Mouse (Mus musculus) cerebellum, adult 8-10 months (tissue): Measurements from ENCODE around the gene Stk38.
"Not testable (repeated sequence)": the region's sequence is repeated elsewhere in the genome, so short reads cannot be mapped to it uniquely, and the experiment has no call there.

Experiments used
- DNase-seq: peaks from one replicate; pipeline ENCODE4 v3.0.0; 2022

The Stk38 gene

DNA sequence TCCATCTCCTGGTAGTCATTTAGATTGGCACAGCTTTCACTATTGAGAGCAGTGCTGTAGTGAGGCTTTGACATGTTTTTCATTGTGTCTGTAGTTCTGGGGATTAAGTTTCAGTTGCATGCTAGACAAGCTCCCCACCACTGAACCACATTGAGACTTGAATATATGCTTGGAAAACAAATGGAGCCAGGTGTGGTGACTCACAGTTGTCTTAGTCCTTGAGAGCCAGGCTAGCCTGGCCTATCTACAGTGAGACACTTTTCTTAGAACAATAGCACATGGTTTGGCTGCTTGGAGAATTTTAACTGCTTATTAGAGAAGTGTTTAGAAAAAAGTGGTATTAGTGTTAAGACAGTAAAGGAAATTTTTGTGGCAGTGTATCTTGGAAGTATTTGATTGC, 26.5 kb upstream of the Stk38 start:
- no peak for DNase-seq

DNA sequence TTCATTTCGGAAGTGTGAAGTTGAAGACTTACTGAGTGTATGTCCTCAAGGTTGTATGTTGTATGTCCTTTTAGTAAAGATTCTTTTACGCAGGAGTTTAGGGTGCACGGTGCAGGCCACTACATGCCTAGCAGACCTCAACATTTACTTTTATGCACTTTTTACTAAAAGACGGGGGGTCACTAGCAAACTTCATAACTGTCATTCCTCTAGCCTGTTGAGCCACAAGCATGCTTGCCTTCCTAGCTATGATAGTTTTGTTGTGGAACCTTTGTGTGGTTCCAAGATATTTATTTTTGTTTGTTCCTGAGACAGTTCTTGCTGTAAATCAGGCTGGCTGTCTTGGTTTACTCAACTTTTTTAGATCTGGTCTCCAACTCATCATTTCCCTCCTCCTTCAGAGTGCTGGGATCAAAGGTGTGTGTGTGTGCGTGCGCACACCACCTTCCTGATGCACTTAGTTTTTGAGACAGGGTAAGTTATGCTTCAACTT, 25.8 kb upstream of the Stk38 start:
- DNase-seq: no peak

DNA sequence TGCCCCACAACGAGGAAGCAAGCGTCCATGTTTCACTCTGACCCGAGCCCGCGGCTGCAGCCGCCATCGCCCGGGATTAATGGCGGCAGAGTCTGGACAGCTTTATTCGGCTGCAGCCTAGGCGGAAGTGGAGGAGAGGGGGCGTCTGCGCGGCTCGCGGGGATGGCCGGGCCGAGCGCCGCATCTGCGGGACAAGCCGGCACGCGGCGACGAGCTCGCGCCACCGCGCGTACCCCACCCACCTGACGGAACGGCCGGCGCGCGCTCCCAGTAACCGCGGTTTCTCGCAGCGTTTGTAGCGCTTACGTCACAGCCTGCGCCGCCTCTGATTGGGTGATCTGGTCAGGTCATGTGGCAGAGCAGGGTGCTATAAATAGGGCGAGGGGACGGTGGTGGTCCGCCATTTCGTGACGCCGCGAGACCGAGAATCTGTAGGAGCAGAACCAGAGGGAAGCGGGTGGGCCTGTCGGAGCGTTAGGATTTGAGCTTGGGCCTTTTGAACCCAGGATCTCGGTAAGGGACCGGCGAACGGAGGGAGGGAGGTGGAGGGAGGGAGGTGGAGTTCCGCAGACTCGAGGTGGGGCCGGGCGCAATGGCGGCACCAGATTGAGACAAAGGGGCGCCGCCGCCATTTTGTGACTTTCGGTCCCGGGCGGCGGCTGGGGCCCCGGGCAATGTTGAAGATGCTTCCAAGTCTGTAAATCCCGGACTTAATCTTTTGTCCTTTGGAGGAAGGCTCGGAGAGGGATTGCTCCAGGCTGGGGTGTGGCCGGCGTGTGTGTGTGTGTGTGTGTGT, 24.7 kb upstream of the Stk38 start, which contains the start of gene Srsf3:
Srsf3 (plus strand) TSS at position 355 of the 796 bp plus-strand sequence.
- DNase-seq: peak; percentile 98

DNA sequence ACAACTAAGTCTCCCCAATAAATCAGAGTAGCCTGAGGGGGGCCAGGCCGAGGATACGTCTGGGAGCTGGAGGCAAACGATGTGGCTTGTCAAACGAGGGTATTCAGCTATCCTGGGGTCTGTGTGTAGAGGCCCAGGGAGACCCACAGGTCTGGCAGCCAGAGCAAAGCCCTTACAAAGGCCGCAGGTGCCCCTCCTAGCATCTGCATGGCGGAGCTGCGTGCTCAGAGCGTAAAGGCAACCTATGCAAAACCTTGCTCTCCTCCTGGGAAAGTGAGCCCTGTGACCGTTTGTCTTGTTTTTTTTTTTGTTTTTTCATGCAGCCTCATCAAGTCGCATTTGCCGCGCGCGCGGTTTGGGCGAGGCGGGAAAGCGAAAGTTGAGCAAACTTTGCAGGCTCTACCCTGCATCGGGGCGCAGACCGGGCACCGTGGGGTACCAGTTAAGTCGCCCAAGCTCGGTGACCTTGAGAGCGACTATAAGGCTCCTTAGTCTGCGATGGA, 24.0 kb upstream of the Stk38 start:
- peak; percentile 48 for DNase-seq

DNA sequence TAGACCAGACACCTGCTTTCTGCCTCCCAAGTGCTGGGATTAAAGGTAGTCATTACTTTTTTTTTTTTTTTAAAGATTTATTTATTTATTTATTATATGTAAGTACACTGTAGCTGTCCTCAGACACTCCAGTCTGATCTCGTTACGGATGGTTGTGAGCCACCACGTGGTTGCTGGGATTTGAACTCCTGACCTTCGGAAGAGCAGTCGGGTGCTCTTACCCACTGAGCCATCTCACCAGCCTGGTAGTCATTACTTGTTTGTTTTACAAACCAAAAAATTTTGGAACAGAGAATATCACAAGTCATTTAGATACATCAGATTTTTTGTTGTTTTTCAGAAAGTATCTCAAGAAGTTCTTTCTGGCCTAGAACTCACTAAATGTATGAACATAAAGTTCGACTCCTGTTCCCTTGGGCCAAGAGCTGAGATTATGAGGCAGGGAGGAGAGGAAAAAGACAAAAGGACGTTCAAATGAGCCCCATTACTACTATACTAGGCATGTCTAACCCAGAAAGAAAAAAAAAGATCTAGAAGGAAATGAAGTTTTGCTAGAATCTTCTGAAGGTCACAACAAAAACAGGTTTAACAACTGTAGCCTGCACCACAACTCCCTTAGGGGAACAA, 23.4 kb upstream of the Stk38 start:
- DNase-seq: not testable (repeated sequence)

DNA sequence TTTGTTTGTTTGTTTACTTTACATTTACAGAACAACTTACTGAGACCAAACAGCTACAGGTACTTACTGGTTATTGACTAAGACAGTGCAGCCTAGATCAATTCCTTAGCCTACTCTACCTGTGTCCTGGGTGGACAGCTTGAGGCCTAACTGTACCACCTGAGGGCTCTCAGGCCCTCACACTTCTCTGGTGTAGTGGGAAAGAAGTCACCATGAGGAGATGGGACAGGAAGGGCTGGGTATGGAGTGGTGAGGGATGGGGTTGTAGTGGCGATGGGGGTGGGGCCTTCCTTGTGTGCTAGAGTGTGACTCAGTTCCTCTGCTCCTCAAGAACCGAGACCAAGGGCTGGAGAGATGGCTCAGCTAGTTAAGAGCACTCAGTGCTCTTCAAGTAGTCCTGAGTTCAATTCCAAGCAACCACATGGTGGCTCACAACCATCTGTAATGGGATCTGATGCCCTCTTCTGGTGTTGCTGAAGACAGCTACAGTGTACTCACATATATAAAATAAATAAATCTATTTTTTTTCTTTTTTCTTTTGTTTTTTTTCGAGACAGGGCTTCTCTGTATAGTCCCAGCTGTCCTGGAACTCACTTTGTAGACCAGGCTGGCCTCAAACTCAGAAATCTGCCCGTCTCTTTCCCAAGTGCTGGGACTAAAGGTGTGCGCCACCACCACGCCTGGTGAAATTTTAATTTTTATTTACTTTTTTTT, 22.7 kb upstream of the Stk38 start:
- no peak for DNase-seq

DNA sequence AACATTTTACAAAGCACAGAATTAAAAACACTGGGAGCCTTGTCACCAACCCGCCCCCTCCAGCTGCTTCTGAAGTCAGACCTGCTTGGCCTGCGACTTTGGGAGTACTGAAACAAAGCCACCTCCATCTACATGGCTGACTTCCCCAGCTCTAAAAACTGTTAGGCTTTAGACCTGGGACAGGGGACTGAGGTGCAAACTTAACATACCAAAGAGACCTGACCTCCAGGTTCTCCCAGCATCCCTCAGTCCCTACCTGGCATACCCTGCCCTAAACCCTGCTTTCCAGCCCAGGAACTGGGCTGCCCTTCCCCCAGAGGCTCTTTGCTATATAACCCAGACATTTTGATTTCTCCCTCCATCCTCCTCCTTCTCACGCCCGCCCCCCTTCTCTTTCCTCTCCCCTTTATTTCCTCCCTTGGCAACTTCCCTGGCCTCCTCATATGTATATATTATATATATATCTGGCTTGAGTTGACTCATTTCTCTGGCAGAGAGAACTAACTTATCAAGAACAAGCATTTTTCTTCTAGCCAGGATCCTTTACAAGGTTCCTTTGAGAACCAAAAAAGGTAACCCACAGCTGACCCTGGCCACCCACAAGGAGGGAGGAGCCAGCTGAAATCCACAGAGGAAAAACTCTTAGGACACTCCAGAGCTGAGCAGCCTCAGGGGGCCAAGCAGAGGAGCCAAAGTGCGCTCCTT, 19.0 kb upstream of the Stk38 start:
- no peak for DNase-seq

DNA sequence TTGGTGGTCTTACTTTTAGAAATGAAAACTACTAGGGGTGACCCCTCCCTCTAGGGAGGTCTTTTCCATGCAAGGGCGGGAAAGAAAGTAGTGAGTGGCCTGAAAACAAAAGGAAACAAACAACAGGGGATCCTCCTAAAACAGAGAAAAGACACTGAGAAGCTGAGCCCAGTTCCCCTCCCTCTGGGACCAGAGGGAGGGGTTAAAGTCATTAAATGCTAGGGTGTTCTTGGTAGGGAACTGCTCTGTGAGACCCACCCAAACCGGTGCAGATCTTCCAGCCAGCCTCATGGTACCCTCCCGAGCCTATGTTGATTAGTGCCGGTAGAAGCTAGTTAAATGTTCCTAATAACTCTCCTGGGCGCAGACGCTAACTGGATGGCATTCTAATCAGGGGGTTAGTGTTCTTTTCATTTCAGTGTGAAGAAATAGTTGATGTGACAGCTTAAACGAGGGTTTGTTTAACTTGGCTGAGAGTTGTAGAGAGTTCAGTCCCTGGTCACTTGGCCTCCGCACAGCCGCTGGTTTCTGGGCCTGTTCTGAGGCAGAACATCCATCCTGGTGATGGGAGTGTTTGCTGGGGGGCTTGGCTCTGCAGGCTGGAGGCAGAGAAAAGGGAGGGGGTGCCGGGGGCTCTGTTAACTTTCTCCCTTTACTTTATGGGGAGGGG, 17.2 kb upstream of the Stk38 start:
- DNase-seq: no peak

DNA sequence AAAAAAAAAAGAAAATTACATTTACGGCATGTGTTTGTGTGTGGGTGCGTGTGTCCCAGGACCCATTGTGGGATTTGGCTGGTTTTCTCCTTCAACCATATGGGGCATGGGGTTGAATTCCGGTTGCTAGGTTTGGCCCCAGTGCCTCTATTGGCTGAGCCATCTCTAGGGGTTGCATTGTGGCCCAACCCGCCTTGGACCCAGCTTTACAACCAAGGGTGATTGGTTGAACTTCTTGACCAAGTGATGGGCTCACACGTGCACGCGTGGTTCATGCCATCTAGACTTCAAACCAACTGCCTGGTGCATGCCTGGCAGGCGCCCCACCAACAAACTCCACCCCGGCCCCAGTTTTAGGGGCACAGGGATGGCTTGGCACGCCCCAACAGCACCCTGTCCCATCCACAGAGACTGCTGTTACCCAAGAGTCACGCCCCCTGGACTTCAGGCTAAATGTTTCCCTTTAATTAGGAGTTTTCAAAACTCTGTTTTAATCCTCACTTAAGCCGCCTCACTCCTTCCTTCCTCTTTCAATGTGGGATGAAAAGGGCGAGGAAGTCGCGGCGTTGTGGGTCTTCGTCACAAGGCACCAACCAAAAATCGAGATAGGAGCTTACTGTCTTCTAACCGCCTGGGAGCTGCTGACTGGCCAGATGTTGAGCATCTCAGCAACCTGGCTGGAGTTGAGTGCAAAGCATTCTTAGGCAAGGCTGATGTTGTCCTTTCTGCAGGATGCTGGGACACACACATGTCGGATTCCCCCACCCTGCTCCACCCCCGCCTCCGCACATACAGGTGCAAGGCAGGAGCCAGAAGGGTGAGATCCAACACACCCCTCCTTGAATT, 16.5 kb upstream of the Stk38 start:
- no peak for DNase-seq

DNA sequence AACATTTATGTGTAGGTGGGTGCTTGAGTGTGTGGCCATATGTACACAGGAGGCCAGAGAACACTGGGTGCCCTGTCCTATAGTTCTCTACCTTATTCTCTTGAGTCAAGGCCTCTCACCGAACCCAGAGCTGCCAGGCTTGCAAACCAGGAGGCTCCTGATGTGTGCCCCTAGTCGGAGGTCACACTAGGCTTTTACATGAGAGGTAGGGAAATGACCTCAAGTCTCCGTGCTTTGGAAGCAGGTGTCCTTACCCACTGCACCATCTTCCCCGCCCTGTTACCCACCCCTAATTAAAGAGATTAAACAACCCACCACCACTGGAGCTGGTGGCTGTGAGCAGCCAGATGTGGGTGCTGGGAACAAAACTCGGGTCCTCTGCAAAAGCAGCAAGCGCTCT, 15.6 kb upstream of the Stk38 start:
- DNase-seq: no peak

DNA sequence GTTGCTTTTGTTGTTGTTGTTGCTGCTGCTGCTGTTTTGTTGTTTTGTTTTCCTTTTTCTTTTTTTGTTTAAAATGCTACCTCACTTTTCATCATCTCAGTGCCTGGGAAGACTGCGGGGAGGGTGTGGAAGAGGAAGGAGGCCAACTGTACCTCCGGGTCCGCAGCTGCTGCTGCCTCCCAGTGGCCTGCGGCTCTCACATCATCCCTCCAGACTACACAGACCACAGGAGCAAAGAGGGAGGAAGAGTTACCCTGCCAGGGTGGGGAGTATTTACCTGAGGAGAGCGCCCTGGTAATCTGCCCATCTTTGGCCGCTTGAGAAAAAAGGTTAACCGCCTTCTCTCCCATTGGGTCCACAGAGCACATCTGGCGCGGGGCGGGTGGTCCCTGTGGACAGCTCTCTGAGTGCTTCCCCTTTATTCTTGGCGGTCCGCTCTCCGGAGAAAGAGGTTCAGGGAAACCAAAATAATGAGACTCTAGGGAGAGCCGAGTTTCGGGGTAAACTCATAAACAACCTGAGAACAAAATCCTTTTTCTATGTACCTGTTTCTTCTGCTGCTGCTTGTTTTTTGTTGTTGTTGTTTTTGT, 14.5 kb upstream of the Stk38 start:
- DNase-seq: no peak

DNA sequence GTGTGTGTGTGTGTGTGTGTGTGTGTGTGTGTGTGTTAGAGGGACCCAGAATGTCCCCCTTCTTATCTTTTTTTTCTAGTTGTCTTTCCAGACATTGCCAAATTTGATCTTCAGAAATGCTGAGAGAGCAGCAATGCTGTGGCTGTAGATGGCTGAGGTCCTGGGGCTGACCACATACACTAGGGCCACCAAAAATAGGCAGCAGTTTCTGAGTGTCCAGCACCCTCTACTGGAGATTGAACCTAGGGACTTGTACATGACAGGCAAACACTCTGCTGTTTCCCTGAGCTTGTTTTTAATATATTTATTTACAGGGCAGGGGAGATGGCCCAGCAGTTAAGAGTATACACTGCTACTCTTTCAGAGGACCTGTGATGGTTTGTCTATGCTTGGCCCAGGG, 12.6 kb upstream of the Stk38 start:
- no peak for DNase-seq

DNA sequence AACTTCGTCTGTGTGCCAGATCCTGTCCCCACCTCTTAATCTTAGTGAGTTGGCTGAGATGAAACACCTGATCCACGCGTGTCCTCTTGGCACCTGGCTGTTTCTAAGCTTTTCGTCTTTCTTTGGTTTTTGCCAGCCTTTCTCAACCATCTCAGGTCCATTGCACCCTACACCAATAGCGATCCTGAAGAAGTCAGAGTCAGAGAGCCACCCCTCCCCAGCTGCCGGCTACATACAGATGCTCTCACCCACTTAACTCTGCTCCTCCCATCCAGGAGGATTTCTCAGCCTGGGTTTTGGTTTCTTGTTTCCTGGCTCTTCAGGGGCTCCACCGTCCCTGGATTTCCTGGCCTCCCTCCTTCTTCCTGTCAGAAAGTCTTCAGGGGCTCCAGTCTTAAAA, 11.6 kb upstream of the Stk38 start:
- no peak for DNase-seq

DNA sequence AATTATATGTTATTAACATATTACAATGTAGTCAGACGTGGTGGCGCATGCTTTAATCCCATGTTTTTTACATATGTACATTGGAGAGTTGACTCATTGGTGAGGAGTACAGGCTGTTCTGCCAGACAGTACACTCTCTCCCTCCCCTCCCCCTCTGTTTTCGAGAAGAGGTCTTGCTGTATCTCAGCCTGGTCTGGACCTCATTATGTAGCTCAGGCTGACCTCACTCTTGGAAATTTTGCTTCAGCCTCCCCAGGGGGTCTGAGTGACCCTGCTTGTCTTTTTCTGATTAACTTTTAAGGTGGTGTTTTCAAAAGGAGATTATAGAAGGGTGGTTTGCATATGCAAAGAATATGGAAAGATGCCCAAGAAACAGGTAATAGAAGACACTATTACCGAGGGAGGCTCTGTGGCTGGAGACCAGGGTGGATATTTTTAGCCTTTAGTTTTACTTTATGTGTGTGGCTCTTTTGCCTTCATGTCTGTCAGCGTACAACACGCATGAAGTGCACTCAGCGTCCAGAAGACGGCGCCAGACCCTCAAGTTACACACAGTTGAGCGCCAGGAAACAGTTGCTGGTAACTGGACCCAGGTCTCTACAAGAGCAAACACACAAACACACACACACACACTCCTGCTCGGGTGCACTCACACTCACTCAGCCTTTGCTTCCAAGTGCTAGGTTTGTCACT, 10.6 kb upstream of the Stk38 start:
- DNase-seq: no peak

DNA sequence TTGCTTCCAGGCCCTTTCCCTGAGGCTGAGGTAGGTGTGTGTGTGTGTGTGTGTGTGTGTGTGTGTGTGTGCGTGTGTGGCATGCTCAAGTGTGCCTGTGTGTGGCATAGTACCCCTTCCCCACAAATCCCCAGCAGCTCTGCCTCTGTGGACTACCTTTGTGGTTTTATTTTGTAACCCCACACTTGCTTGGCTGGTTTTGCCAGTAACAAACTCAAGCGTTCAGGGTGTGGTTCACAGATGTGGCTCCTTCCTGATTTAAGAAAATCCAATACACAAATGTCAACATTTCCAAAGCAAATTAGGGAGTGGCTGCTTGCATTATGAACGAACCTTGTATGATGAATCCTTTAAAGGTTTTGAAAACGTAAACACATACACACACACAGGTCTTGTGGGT, 8.9 kb upstream of the Stk38 start:
- DNase-seq: no peak

DNA sequence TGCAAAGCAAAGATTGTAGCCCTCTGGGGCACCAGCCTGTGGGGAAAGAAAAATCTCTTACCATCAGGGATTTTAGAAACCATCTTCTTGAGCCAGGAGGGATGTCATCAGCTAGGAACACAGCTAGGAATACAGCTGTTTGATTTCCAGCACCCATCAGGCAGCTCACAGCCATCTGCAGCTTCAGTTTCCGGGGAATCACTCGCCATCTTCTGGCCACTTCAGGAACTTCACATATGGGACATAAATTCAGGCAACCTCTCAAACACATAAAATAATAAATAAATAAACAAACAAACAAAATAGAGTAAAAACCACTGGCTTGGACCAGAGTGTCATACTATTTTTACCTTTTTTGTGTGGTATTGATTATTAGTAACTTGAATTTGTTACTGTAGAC, 7.8 kb upstream of the Stk38 start:
- DNase-seq: no peak

DNA sequence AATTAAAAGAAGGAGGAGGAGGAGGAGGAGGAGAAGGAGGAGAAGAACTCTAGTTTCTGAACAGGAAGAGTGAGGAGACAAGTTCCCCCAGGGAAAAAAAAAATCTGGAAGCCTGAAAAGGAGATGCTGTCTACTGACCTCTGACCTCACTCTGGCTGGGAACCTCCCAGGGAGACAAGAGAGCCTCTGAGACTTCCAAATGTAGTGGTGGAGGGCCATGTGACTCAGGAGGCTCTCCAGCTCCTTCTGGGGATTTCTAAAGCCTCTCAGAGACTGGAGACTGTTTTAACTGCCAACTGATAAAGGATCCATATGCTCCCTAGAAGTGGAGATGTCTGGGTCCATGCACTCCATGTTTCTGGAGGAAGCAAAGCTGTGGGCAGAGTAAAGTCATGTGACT, 6.4 kb upstream of the Stk38 start:
- no peak for DNase-seq

DNA sequence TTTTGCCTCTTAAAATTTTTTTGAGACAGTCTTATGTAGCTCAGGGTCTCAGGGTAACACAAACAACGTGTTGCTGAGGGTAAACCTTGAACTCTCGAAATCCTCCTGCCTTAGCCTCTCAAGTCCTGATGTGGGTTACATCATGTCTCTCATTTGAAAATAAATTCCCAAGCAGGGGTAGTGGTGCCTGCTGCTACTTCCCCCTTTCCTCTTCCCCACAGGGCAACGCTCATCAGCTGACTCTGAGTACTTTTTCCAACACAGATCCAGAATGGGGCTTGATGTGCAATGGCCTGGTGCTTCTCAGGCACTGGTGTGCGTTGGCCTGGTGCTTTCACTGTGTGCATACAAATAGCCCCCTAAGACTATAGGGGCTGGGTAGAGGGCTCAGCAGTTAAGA, 1.4 kb upstream of the Stk38 start:
- DNase-seq: no peak

DNA sequence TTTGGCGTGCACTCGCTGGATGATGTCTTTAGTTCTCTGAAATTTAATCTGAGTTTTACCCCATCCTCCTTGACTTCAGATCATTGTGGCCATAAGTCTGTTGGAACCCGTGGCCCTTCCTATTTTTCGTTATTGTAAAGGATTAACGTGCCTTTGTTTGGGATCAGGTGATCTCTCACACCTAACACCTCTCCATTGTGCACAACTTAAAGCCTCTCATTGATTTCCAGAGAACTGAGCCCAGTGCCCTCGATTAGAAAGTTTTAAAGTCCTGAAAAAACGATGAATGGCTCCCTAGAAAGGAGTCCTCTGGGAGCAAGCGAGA, 493 bp upstream of the Stk38 start:
- no peak for DNase-seq

DNA sequence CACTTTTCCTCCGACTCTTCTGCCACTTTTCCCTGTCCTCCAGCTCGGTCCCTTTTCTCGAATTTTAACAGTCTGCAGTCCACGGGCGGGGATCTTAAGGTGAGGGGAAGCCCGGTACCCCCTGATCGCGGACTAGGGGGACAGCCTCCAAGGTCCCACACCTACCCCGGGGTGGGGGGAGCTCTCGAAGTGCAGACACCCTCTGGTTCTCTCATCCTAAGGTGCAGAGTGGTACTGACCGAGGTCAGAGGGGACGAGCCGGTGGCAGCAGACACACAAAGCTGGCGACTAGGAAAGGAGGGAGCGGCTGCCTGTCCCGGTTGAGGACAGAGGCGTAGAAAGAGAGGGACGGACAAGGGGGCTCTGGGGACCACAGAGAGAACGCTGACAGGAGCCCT, 553 bp downstream of the Stk38 start:
- no peak for DNase-seq

DNA sequence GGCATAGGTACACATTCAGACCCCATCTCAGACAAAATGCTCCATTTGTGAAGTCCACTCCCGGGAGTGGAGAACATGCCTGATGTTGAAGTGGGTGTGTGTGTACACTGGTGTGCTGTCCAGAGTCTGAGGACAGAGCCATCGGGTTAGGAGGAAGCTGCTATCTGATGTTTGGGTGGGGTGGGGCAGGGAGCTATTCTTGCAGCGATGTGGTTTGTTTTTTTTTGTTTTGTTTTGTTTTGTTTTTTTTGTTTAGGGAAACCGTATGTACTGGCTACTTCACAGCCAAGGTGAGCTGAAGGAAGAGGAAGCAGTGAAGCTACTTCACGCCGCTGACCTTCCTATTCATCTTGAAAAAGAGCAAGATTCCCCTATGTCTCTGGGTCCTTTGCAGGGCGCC, 983 bp downstream of the Stk38 start:
- no peak for DNase-seq
